Mouse (Mus musculus): Measurements from ENCODE around the gene H2afj.

Gene H2afj

DNA sequence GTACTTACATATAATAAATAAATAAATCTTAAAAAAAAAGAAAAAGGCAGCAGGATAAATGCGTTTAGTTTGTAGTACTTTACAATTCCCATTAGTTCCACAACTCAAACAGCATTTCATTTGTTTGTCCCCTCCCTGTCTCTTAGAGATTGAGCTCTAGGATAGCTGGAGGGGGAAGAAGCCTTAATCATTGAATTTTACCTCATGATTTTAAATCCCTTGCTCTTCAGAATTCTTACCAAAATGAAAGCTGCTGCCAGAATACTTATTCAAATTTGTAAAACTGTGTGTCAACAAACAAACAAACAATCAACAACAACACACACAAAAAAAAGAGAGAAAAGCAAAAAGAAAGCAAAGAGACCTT is 2.7 kb upstream of the H2afj start:
- DNase-seq (ENCODE audit: low spot score in 2 of 2), result no peak

DNA sequence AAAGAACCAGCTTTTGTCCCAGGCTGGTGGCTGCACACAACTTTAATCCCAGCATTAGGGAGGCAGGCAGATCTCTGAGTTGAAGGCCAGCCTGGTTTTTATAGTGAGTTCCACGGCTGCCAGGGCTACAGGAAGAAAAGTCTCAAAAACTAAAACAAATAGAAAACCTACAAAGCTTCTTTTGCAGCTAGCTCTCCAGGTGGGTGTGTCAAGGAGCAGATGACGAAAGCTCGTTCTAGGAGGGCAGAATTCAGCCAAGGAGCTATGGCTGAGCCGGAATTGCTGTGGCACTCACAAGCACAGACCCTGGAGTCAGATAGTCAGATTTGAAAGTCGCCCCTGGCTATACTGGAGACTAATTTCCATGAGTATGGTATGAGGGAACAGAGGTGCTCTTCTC is 1.2 kb upstream of the H2afj start:
- no peak for DNase-seq (ENCODE audit: low spot score in 2 of 2)

DNA sequence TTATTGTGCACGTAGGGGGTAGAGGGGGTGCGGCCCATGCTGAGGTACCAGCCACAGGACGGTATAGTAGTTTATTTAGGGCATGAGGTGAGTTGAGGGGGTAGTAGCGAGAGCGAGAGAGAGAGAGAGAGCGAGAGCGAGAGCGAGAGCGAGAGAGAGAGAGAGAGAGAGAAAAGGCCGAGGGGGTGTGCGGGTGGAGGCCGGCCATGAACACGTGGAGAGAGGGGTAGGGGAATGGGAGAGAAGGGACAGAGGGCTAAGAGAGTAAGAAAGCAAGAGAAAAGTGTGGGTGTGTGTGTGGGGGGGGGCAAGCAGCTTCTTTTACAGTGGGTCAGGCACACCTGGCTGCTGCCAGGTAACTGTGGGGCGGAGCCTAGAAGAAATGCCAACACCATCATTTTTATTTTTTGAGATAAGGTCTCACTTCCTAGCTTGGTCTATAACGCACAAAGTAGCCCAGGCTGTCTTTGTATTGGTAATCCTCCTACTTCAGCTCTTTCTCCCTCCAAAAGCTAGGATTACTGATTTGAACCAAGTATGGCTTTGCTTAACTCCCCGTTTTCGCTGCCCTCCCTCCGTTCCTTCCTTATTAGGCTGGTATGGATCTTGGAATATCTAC is 540 bp upstream of the H2afj start:
- no peak for DNase-seq (ENCODE audit: low spot score in 2 of 2)

DNA sequence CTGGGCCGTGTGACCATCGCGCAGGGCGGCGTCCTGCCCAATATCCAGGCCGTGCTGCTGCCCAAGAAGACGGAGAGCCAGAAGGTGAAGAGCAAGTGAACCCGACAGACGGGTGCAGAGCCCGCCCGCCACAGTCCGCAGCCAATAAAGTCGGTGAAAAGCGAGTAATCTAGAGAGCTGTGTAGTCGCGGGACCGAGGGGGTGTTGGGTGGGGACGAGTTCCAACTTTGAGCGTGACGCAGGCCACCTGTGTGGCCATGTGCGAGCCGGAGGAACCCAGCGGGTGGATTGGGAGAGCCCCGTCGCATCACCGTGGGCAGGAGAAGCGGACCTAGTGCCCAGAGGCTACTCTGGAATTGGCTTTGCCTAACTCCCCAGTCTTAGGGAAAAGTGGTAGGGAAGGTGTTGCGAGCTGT is 595 bp downstream of the H2afj start:
- peak in 1 of 2 experiments; percentile 31 for DNase-seq (ENCODE audit: low spot score in 2 of 2)

DNA sequence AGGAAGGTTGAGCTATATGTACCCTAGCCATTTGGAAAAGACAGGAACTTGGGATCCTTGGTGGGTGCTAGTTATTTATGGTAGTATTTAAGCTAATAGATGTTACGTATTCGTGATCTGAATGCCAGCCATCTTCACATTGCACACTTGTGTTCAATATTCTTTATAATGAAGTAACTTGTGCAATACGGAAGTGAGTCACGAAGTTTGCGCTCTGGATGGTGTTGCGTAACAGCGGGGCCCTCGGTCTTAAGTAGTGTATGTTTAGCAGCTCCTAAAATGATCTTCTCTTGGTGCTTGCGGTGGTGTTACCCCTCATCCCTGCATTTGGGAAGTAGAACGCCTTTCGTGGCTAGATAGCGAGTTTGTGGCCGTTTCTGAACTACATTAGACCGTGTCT is 1.0 kb downstream of the H2afj start:
- DNase-seq (ENCODE audit: low spot score in 2 of 2), result peak in 1 of 2 experiments; percentile 33

DNA sequence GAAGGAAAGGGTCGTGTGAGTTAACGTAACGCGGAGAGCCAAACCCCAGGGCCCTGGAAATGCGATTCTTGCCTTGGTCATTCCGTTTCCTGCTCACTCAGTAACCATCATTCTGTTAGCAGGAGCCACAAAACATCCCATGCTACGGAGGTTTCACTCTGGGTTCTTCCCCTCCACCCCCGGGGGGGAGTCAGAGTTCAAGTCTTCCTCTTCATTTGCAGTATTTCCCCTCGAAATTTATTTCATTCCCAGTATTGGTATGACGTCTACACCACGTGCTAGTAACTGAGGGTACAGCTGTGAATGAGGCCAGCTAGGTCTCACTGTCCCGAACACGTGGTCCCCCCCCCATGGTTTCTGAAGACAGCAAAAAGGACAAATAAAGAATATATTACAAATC is 1.6 kb downstream of the H2afj start:
- DNase-seq (ENCODE audit: low spot score in 2 of 2), result no peak

DNA sequence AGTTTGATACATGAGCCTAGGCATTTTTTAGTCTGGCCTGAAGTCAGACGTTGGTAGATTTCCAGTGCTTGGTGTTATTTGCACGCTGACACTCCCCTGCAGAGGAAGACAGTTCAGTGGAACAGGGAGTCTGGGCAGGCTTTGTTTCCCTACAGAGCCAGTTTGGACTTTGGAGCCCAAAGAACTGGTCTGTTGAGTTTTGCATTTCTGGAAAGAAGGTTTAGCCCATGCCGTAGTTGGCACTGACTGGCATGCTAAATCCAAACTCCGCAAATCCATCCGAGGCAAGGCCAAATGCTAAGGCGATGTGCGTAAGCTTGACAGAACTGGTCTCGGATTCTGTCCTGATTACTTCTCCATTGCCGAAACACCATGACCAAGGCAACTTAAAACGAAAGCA is 3.2 kb downstream of the H2afj start:
- DNase-seq (ENCODE audit: low spot score in 2 of 2), result no peak

DNA sequence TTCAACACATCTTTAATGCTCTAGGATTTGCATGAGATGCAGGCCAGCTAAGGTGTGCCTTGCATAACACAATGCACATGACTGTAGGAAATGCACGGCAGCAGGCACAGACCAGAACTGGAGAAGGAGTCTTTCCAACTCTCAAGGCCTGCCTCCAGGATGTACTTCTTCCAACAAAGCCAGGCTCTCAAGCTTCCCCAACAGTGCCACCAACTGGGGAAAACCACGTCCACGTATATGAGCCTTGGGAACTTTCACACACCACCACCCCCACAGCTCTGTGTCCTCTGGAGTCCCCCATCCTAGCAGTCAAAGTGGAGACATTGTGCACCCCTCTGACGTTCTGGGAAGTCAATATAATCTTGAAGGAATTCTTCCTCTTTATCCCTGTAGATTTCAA is 5.1 kb downstream of the H2afj start:
- no peak for DNase-seq (ENCODE audit: low spot score in 2 of 2)

DNA sequence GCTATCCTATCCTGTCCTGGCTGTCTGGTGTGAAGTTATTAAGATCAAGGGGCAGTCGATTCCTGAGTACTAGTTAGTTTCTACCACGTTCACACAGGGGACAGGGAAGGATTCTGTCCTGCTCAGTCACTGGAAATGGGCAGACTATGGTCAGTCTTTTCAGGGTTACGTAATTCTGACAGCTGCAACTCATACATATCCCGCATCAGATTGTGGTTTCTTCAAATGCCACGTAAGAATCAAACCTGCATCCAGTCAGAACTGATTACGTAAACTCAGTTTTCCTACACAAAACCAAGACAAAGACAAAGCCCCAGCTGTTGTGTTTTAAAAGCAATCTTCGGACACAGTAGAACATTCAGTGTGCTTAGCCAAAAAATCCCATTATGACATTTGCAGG is 7.3 kb downstream of the H2afj start:
- no peak for DNase-seq (ENCODE audit: low spot score in 2 of 2)

DNA sequence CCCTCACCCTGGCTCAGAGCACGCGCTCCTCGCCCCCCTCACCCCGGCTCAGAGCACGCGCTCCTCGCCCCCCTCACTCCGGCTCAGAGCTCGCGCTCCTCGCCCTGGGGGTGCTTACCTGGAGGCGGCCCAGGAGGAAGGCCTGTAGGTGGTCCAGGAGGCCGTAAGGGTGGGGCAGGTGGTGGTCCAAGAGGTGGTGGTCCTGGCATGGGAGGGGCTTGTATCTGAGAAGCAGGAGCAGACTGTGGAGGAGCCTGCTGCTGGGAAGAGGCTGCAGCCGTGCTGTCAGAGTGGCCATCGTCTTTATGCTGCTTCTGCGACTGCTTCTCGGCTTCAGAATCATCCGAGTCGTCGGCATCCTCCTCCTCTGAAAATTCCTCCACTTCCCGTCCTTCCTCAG is 8.8 kb downstream of the H2afj start:
- no peak for DNase-seq (ENCODE audit: low spot score in 2 of 2)

DNA sequence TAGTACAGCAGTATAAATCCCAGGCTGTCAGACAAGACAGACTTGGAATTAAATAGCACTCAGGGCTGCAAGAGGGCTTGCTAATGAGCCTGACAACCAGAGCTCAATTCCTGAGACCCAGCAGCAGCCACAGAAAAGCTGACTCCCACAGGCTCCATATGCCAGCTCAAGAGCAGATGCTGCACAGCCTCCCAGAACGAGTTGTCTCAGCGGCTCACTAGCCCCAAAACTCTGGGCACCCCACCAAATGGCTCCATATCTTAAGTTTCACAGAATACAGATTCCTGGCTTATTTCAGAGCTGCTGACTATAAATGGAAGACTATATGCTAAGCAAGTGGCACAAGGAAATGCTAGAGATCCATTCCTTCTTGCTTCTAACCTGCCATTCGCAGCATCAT is 9.5 kb downstream of the H2afj start:
- DNase-seq (ENCODE audit: low spot score in 2 of 2), result no peak

DNA sequence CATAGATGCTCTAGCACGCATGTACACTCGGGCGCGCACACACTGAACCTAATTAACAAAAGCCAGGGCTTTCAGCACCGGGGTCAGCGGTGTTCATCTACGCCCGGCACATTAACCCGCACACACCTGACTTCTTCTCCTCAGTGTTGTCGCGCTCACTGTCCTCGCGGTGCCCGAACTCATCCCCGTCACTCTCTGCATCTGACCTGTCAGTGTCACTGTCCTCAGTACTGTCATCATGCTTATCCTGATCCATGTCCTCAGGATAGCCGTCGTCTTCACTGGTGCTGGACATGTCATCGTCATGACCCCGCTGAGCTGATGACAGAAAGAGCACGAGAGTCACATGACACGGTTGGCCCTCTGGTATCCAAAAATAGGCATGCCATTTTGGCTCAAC is 12.3 kb downstream of the H2afj start:
- DNase-seq (ENCODE audit: low spot score in 2 of 2), result no peak

DNA sequence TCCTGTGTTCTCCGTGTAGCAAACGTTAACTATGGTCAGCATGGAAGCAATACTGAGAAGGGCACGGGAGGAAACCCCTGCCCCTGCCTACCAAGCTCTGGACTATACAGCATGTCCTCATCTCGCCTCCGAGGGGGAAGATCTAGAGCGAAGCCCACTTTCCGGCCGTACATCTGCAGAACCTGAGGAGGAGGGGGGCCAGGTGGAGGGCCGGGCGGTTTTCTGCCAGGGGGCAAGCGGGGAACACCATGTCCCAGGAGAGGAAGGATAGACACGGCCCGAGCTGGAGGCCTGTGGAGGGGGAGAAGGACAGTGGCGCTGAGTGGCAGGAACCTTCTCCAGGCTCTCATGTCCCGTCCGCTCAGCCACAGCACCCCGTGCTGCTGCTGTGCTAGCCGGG is 13.0 kb downstream of the H2afj start:
- no peak for DNase-seq (ENCODE audit: low spot score in 2 of 2)

DNA sequence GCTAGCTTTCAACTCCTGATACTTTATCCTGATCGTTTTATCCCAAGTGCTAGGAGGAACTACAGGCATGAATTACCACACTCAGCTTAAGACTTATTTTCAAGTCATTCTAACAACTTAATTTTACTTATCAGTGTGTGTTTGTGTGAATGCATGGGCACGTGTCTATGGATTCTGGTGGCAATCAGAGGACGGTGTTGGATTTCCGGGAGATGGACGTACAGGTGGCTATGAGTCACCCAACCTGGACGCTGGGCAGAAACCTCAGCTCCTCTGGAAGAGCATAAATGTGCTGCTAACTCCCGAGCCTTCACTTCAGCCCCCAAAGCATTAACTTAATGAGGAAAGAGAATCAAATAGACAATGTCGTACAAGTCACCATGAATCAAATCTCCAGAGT is 16.9 kb downstream of the H2afj start:
- no peak for DNase-seq (ENCODE audit: low spot score in 2 of 2)

DNA sequence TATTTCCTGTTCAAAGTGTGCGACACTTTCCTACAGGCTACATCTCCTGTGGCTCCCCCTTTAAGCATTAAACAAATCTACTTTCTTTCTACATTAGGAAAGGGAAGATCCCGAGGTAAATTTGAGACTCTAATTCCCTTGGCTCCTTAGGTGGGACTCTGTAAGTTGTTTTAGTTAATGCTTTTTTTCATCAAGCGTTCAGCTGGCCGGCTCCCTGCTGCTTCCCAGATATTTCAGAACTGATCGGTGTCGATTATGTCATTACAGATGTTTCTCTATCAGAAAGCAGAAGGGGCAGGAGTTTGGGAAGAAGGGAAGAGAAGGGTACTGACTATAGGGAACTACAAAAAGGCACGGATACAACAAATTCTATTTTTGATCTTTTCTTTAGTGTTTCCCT is 19.1 kb downstream of the H2afj start:
- no peak for DNase-seq (ENCODE audit: low spot score in 2 of 2)

DNA sequence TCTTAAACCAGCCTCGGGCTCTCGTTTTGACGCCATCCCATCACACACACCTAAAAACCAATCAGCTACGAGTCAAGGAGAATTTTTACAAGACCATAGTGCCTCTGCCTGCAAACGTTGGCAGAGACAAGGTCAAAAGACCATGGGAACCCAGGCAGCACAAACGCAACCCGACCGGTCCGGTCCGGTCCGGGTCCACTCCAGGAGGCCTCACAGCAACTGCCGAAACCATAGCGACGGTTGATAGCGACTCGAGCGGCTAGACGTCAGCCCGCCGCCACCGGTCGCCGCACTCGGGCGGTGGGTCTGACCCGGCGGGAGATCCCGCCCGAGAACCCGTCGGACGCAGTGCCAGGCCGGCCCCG is 19.5 kb downstream of the H2afj start, which contains the start of gene BC049715:
Gene BC049715, plus strand, starts transcription at position 111 of the 365 bp plus-strand sequence.
- DNase-seq (ENCODE audit: low spot score in 2 of 2), result no peak

DNA sequence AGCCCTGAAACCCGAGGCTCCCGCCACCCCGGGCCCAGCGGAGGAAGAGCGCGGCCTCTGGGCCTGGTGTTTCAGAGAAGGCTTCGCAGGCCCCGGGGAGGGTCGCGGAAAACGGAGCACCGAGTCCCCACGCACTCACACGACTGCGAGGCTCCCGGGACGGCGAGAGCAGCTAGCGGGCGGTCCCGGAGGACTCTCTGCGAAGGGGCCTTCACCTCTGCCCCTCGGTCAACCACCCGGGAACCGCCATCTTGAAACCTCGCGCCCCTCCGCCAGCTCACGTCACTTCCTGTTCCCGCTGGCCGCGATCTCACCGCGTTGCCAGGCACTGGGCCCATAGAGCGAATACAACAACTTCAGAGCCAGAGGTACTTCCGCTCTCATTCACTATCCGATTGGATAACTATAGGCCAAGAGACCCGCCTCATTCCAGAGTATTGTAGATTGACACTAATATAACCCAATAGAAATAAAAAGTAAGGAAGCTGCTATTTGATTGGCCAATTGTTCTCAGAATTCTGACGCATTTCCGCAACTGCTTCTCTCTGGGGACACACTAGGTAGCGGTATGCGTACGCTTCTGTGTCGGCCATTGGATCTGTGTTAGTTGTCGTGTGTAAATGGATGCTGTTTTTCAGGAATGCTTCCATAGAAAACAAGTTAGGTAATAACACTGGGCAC is 20.0 kb downstream of the H2afj start, which contains the start of gene Wbp11:
Gene Wbp11, minus strand, starts transcription at position 353 of the 681 bp plus-strand sequence.
- DNase-seq (ENCODE audit: low spot score in 2 of 2), result peak; percentile 90 to 94

DNA sequence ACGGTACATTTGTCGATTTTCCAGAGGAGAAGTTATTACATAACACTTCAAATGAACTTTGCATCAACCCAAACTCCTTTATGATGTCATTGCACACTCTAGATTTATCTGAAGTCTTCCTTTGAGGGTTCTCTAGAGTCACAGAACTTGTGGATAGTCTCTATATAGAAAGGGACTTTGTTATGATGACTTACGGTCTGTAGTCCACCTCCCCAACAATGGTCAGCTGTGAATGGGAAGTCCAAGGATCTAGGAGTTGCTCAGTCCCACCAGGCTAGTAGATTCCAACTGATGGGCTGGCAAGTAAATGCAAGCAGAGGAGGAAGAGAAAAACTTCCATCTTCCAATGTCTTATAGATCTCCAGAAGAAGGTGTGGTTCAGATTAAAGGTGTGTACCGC is 20.6 kb downstream of the H2afj start:
- DNase-seq (ENCODE audit: low spot score in 2 of 2), result no peak

DNA sequence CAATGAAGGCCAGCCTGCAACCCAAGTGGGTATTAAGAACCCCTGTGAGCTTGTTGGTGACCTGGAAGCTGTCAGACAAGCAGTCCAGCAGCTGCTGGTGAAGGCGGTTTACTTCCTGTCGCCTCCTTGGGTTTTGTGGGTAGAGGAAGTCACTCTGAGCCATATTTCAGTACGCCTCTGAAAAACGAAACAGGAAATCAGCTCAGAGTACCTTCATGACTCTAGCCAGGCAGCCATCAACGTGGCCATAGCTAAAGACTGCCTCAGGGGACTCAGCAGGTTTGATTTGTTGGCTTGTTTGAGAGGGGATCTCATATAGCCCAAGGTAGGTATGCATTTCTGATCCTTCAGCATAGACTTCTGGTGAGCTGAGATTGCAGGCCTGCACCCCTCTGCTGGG is 23.7 kb downstream of the H2afj start:
- DNase-seq (ENCODE audit: low spot score in 2 of 2), result peak; percentile 34 to 48

DNA sequence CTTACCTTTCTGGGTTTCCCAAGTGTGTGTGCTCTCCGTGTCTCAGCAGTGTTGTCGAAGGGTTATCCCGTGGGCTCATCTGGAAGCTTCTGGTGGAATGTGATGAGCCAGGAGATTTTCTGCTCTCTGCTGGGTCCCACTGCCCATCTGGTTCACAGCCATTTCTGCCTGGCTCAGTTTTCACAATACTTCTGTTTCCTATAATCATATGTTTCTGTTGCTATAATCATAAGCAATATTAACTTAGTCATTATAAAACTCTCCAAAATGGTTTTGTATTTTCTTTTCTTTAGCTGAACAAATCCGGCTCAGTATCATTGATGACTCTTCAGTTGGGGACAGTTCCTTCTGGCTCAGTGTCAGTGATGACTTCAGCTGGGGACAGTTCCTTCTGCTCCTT is 27.3 kb downstream of the H2afj start, which contains the start of gene Smco3:
Gene Smco3, minus strand, starts transcription at position 101 of the 400 bp plus-strand sequence.
- no peak for DNase-seq (ENCODE audit: low spot score in 2 of 2)

DNA sequence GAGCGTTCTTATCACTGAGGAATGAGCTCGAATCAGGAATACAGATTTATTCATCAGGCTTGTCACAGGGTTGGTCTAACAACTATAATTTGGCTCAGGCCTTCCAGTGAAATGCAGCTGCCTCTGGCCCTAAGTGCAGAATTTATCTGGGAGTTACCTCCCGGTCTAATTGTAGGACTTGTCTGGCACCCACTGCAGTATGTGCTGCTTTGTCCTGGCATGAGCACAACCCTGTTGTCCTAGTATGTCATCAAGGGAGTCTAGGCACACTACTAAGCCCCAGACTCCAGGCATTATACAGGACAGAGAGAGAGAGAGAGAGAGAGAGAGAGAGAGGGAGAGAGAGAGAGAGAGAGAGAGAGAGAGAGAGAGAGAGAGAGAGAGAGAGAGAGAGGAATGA is 29.3 kb downstream of the H2afj start:
- DNase-seq (ENCODE audit: low spot score in 2 of 2), result no peak

DNA sequence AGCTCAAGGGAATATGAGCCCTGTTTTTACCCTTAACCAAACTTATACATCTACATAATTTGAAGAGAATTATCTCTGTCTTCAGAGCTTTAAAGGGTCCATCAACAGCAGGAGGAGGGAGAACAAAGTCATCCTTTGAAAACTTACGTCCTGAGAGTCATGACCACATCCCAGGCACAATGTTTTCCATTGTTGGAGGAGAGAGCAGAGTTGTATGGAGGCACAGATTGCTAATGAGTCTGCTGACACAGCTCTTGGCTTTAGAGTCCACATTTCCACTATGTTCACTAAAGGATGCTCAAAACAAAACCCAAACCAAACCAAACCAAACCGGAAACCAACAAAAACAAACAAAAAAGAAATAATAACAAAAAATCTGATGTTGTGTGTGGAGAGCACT is 36.9 kb downstream of the H2afj start:
- no peak for DNase-seq (ENCODE audit: low spot score in 2 of 2)

DNA sequence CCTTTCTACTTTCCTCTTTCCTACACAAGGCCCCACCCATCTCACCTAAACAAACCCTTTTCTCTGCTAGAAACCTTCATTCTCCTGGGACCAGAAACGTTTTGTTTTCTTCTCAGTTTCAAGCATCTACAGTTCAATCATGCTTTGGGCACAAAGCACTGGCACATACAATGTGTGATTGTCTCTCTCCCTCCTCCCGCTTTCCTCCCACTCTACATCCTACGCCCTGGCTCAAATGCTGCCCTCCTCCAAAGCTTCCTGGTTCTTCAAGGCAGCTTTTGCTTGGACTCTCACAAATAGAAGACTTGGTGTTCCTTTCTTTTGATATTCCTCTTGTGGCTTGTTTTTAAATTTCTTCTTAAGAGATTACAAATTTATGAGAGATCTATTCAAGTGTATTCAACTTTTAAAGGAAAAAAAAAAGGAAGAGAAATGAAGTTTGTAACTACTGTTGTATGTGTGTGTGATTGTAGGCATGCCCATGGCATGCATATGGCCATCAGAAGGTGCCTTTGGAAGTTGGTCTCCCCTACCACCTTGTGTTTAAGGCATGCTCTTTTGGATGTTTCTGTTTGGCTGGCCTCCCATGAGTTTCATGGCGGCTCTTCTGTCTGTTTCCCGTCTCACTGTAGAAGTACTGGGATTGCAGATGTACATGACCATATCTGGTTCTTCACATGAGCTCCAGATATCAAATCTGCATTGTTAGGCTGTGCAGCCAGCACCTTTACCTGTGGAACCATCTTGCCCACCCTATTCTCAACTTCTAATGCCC is 37.8 kb downstream of the H2afj start:
- no peak for DNase-seq (ENCODE audit: low spot score in 2 of 2)
